Mouse (Mus musculus) cerebellum, postnatal 36 days (tissue): ENCODE measurements at regions not wholly inside any gene's neighbourhood (a gene's known extent, or its start where the extent isn't known, plus 50 kb on each side); places are given as distances from the start of the nearest gene placed in this dataset.
A peak's percentile ranks its signal among the peaks of the same experiment; 100 is the strongest.

Source experiments
- DNase-seq, 2 experiments: peaks; one replicate each; pipeline ENCODE4 v3.0.0; 2021 to 2022; ENCODE audit warnings: mixed read lengths in 2 of 2

DNA sequence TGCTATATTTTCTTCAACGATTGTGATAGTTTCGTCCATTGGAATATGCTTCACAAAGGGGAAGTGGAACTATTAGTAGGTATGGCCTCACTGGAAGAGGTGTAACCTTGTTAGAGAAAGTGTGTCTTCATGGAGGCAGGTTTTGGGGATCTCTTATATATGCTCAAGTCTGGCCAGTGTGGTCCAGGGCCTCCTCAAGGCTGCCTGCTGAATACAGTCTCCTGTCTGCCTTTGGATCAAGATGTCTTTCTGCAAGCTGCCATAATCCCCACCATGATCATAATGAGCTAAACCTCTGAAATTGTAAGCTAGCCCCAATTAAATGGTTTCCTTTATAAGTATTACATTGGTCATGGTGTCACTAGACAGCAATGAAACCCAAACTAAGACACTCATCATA lies 384.3 kb downstream of the Btbd3 start:
- no peak for DNase-seq

DNA sequence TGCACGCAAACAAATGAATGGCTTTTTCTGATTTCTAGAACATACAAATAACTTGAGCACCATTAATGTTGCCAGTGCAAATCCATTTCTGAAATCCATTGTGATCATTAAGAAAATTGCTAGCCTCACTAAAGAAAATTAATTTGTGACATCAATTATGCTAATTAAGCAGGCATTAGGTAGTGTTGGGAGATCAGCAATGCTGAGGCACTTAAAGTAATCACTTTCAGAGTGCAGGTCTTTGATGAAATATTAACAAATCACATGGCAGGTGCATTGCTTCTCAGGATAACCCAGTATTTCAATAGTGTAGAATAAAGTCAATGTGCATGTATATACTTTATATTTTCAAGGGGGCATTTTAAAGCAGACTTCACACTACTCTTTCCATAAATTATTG lies 385.0 kb downstream of the Btbd3 start:
- no peak for DNase-seq

DNA sequence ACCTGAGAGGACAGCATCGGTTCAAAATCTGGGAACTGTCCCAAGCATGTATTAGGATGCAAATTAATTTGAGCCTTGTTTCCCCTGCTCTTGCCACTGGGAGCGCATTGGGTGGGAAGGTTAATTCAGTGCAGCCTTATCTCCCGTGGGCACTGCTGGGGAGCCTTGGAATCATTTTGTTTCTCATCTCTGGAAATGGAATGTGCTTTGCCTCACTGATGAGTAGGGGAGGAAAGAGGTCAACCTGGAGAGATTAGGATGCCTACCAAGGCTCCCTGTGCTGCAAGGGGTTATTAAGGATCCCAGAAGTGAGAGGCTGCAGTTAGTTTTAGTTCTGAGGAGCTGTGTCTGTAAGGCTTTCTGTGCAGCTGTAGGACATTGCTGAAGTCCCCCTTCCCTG lies 392.3 kb downstream of the Btbd3 start:
- DNase-seq: no peak

DNA sequence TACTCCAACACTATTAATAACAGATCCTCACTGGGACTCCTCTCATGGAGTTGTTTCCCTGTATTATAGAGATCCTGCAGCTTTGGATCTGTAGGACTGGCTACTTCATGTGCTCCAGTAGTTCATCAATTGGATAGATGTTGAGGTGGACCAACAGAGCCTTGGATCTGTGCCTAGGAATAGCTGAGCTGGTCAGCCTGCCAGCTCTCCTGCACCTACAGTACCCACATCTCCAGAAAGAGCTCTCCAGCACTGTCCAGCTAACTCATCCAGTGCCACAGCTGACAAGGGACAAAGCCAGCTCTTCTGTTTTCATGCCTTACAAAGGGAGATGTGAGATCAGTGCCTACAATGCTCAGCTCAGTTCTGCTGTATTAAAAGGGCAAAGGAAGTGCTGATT lies 403.0 kb downstream of the Btbd3 start:
- peak; percentile 11 to 24 for DNase-seq

DNA sequence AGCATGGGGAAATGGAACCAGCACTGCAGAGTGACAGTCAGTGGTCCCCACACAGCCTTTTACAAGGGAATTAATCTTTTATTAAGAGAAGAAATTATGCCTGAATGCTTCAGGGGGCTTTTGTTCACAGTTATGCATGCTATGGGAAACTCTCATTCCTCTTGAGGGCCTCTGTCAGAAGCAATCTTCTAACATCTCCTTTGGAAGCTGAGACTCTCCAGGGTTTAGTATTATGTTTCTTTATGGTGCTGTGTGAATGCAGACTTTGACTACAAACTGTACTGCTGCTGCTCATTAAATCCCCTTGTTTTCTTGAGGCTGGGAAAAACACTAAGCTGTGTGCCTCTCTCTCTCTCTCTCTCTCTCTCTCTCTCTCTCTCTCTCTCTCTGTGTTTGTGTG lies 413.9 kb downstream of the Btbd3 start:
- no peak for DNase-seq

DNA sequence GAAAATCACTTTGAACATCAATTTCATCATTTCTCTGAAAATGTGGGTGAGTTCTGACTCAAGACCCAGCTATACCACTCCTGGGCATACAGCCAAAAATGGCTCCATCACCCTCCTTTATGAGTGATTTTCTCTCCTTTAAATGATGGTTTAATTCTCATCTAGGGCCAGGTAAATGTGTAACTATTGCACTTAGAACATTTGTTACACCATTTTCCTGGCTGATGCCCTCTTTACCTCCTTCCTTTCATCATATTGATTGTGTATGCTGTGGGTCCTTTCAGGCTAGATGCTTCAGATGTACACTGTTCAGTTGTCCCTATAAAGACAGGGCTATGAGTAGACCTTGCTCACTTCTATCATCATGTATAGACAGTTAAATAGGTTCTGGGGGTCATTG lies 418.4 kb downstream of the Btbd3 start:
- DNase-seq: no peak

DNA sequence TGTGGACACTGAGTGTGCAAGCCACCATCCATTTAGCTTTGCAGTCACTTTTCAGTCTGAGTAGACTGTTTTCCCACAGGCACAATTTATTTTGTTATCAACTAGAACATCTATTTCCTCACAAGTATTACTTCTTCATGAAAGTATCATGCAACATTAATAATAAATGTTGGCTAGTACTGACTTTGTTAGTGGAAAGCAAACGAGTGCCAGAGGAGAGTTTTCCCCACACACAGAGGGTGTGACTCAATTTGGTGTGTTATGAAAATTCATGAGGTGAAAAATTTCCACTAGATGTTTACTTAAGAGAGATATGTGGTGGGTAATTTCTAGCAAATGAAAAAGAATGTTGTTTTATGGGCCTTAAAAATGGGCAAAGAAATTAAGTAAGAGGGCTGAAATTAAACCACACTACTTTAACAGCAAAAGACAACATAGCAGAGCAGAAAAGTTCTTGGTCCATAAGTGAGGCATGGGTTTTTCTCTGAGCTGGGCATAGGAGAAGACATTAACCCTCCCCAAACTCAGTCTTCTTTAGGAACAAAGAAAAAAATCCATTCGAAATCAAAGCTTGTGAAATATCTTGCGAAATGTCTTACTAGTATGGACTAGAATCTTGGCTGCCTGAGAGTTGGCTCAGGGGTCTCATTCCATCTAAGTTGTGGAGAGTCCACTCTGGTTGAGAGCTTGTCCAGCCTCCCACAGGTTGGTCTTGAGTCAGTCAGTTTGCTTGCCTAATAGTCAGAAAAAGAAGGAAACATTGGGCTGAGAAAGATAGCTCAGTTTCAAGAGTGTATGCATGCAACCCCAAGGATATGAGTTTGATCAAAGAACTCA lies 419.1 kb downstream of the Btbd3 start:
- no peak for DNase-seq

DNA sequence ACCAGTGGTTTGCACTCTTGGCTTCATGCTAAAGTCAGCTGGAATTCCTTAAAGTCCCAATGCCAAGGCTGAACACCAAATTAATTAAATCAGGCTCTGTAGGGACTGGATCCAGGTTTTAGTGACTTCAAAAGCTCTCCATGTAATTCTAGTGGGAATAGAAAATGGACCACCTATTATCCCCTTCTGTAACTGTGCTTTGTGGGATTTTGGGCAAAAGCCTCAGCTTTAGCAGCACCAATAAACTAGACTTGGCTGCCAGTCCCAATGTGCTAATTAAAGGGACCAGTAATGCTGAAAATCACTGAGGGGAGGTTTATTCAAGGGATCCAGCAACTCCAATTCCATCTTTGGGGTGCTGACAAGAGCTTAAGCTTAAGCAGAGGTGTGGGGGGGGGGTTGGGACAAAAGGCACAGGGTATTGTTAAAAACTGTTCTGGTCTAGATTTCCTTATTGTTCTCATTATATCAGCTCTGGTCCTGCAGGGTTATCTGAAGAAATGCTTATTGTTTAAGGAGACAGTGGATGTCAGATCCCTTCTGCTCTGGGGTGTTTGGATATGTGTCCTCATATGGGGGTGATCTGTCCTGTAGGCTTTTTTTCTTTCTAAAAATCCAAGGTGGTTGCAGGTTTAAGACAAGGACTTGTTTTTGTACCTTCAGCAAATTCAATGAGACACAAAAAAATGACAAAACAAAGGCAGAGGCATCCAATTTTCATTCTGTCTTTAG lies 431.9 kb downstream of the Btbd3 start:
- DNase-seq: no peak

DNA sequence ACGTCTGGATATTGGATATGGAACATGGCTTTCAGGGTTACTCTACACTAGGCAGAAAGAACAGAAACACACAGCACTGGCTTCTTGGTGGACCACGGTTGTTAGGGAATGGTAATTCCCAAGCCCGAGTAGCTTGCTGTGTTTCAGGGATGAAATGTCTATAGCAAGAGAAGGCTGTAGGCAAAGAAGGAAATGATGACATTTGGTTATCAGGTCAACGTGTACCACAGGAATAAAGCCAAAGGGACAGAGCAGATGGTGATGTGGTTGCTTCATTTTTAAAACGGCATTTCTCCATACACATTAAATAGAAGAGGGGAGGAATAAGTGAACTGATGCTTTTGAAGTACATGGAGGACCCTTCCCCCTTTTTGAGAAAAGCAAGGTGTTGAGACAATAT lies 433.1 kb downstream of the Btbd3 start:
- DNase-seq: peak in 1 of 2 experiments; percentile 25

DNA sequence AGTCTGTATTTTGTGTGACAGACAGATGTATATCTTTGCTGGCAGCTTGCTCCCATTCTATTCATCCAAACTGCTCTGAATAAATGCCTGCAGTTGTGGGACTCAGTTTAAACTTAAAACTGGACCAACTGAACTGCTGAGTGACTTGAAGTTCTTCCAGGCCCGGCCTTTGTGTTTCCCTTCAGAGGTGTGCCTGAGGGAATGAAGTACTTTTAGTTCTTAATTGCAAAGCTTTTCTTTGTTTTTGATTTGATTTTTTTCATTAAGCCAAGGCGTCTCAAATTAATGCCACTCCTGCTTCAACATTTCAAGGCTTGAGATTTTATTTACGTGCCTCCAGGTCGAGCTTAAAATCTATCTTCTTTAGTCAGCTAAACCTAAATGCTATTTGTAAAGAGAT lies 446.4 kb downstream of the Btbd3 start:
- DNase-seq: no peak

DNA sequence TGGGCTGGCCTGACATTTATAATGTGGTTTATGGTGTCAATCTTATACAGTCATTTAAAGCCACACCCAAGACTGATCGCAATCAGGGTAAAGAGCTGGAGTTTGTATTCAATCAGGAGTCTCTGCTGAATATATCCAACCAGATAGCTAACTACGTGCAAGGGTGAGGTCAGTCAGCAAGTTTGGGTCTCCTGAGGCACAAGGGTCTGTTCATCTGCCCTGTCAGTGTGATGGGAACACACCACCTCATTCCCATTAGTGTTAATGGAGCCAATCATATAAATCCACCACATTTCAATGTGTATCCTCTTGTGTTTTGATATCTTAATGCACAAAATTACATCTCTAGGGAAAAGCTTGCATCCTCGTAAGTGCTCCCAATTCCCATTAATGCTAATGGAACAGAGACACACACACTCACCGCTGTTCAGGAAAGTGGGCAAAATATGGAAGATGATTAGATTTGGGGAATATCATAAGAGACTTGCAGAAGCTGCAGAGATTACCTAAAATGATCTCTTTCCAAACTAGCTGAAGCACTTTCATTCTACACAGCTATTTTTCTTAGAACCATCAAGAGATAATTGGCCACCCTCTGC lies 447.7 kb downstream of the Btbd3 start:
- no peak for DNase-seq

DNA sequence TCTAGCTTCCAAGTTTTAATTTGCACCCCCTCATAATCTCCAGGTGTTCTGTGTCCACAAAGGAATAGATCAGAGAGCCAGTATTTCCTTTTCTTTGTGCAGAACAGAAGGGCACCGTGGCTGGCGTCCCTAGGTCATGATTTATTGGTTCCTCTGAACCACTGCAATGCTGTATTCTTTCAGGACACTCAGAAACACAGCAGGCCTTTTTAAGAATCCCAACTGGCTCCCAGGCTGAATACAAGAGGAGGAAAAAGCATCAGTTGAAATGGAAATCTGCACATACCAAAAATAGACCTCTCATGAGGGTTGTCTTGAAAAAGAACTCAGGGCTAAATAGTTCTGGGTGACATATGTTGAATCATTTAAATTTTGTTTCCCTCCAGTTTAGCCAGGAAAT lies 452.4 kb downstream of the Btbd3 start:
- no peak for DNase-seq

DNA sequence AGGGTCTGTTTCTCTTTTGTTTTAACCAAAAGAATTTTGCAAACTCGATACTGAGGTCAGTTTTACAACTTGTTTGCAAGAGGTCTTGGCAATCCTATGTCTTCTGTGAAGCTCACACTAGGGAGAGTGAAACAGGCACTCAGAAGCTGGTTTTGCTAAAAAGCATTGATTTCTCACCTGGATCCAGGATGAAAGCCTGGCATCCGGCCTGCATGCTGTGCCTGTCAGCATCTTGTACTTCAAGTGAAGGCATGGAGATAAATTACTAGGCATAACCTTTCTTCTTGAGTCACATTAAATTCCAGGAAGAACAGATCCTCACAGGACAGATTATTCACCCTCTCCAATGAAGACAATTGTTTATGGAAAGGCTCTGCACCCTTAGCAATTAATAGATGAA lies 477.5 kb downstream of the Btbd3 start:
- DNase-seq: peak in 1 of 2 experiments; percentile 19

DNA sequence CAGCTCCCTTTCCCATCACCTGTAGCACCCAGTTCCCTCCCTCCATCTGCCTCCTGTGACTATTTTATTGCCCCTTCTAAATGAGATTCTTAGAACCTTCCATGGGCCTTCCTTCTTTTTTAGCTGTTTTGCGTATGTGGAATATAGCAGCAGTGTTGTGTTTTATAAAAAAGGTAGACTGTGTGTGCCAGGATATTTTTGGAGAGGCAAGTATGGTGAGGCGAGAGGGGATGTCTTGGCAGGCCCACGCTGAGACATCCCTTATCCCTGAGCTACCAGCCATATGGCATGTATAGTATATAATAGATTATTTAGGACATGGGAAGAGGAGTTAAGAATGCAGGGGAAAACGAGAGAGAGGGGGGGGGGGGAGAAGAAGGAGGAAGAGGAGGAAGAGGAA lies 488.4 kb downstream of the Btbd3 start:
- DNase-seq: no peak

DNA sequence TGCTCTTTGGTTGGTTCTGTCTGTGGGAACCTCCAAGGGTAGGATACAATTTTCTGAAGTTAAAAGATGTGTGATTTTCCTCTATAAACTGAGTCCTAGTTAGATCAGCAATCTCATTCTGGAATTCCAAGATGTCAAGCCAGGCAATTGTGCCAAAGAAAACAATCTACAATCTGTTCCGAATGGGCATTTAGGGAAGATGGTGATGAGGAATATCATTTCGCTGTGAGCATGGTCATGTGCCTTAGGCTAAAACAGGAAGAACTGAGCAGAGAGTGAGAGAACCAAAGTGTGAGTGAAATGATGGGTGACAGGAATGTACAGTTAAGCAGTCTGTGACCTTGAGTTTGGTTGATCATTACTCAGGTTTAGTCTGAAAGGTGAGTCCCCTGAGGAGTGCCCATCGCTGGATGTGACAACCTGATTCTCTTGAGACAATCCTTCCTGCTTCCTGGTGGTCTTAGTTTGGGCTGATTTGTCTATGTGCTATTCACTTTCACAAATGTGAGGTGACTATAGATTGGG lies 504.1 kb downstream of the Btbd3 start:
- DNase-seq: no peak

DNA sequence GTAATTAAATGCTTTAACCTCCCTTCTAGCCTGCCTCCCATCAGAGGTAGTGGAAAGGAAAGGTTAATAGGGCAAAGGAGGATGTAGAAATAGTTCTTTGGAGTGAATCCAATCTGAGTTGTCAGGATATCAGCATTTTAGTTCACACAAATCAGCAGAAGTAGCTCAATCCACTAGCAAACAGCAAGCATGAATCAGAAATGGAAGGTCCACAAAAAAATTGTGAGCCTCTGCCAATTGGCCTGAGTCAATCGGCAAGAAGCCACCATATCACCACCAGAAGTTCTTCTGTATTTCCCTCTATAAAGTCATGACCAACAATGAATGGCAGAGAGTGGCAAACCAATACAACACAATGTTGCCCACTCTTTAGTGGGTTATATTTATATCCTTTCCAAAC lies 505.0 kb downstream of the Btbd3 start:
- DNase-seq: no peak

DNA sequence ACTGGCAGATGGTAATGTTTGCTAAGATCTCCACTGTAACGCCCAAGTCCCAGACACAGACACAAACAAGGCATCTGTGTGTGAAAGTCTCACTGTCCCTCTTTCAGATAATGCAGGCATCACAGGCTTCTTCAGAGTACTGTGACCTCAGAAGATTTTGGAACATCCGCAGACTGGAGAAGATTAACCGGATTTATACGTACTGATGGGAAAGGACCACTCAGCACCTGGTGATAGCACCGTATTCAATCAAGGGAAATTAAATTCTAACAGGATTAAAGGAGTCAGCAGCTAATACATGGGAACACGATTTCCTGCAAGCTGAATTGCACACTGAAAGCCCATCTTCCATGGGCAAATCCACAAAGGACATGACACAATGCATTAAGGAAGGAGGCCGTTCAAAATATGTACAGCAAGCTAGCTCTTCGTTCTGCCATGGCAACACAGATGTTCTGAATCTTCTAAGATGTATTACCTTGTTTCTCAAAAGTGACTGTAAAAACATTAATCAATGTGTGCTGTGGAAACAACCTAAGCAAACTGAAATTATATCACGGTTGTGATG lies 510.0 kb downstream of the Btbd3 start:
- no peak for DNase-seq

DNA sequence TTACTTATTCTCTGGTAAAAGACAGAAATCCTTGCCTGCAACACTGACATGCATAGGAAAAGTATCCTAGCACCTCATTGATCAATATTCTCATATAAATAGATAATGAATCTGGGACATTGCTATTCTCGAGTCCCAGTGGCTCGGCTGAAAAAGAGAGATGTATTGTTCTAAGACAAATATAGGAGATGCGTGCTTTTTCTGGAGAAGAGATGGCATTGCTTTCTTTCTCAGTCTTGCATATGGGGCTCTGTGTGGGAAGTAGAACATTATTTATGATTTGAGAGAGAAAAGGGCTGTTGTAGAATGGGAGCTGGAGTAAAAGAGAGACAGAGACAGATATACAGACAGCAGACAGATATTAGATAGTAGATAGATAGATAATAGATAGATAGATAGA lies 527.4 kb downstream of the Btbd3 start:
- DNase-seq: no peak

DNA sequence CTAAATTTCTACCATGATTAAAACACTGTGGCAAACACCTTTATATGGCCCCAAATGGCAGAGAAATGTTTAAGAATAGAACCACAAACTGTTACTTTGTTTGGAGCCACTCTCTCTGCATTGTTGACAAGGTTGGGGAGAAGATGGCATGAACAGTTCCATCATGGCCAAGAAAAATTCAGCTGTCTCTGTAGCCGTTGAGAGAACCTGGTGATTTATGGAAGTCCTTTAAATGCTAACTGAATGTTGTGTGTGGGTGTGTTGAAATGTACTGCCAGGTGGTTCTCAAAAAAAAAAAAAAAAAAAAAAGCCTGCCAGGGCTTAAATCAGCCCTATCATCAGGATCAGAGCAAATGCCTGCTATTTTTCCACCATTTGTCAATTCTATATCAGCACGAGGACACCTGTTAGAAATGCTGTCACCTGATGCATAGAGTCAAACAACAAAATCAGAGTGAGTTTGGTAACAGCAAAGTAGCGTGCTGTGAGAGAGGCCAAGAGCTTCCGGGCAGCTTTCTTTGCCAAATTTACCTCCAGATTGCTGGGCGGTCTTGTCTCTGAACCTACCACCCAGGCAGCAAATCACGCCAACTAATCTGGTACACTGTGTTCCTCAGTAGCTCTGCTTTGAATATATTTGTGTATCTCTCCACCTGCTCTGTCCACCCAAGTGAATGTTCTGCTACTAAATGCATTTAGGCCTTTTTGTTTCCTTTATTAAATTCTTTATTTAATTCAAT lies 536.5 kb downstream of the Btbd3 start:
- peak; percentile 76 to 86 for DNase-seq

DNA sequence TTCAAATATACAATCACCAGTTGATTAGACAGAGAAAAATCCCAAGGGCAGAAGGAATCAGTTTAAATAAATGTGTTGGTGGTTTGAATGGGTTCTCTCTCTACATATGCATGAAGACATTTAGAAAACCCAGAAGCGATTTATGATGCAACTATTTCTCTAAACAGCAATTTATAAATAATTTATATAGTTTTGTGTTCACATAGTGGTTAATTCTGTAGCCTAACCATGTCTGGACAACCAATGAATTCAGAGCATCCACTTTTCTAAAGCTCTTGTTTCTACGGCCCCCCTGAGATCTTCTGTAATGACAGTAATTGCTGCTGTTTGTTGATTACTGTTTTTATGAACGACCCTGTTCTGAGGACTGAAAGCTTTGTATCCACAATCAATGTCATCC lies 549.8 kb downstream of the Btbd3 start:
- no peak for DNase-seq

DNA sequence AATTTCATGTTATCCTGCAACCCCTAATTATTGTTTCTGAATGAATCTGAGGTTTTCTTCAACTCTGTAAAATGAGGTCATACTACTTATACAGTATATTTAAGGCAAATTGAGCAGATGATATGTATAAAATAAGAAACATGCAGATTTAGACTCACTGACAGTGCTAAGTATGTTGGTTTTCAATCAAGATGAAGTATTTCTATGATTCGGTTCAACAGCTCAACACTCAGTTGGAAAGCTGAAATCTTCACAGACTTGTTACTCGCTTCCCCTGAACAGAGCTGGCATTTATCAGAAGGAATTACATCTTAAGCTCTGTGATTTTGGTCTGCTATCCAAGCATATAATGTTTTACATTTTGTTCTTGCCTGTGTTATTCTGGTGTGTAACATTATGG lies 553.4 kb downstream of the Btbd3 start:
- no peak for DNase-seq

DNA sequence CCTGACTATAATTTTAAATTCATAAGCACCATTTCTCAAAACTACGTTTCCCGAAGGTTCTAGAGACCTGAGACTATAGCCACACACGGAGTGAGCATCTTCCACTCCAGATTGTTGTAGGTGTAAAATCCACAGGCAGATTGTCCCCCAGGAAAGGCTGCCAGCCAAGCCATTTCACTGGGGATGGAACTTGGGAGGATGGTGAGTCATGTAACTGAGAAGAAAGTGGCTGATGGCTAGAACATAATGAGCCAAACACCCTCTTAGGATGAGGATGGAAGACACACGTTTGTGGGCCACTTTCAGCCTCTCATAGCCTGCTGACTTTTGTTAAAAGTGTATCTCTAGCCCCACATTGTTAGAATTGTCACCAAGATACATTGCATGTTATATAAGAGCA lies 564.1 kb downstream of the Btbd3 start:
- peak; percentile 50 to 68 for DNase-seq

DNA sequence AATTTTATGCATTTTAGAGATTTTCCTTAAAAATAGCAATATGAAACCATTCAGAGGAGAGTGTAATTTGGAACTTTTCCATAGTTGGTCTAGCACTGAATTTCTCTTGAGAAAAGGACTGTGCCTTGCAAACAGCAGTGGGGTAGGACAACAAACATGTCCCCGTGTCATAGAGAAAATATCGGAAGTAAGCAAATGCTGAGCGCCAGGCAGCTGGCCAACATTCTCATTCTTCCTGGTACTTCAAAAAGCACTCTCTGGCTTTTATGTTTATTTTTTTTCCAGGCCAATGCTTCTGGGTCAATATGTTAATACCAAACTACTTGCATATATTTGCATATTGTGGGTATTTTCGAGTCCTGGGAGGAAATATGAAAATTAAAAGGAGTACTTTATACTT lies 568.5 kb downstream of the Btbd3 start:
- DNase-seq: peak; percentile 18 to 31
